Mouse (Mus musculus) adrenal gland (tissue): Measurements from ENCODE around the gene Sbno1.
"Not testable (repeated sequence)": the region's sequence is repeated elsewhere in the genome, so short reads cannot be mapped to it uniquely, and the experiment has no call there.

ENCODE experiments used
- intact Hi-C: fragments of 180-260 bp; cut with DNase I; formaldehyde crosslinking; loops from one replicate; pipeline ENCODE4 v1.15.1; 2025
- long read RNA-seq, 2 experiments: library from polyadenylated mRNA; unstranded; transcript quantifications; one replicate each; pipeline ENCODE4 v2.0.0; 2020; ENCODE audit warnings: borderline replicate concordance in 1 of 2; ENCODE audit not compliant: insufficient replicate concordance in 1 of 2

The Sbno1 gene
- long read RNA-seq, experiment 1, partial matches to known transcripts: 32 of 63 reads
- long read RNA-seq, experiment 1, other reads (novel, unspliced or antisense): 23 of 63 reads
- long read RNA-seq, experiment 2, partial matches to known transcripts: 42 of 56 reads
- long read RNA-seq, experiment 2, other reads (novel, unspliced or antisense): 13 of 56 reads

GRCm38 (mm10) chr5:124425412-124426259, at the start of gene Sbno1:
Sbno1 (minus strand) TSS chr5:124426001.
- intact Hi-C loops: loop anchor here (2.0 kb wide), 1 partner anchor 115 kb away; the partner anchor contains the start of gene Tmed2

DNA sequence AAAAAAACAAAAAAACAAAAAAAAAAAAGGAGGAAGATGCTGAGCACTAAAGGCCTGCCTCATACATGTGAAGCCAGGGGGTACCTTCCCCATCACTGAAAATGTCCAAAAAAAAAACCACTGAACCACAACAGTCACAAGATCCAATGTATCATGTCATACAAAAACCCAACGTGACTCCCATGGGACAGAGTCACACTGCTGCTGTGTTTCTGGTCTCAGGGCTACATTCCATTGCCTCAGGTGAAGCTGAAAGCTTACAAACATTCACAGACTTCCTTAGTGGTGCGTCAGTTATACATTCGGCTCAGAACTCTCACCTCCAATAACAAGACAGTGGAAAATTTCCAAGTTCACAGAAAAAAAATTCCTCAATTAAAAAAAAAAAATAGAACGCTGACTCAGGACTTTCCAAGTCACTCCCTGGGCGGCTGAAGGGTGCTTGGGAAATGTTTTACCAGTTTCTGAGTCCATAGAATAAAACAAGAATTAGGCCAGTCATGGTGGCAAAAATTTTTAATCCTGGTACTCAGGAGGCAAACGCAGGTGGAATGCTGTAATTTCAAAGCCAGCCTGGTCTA, 44.9 kb upstream of the Sbno1 start:
- intact Hi-C loops: no loop called here

GRCm38 (mm10) chr5:124469486-124469885, 43.7 kb upstream of the Sbno1 start:
- intact Hi-C loops: no loop called here

GRCm38 (mm10) chr5:124468365-124468764, 42.6 kb upstream of the Sbno1 start:
- intact Hi-C loops: no loop called here

DNA sequence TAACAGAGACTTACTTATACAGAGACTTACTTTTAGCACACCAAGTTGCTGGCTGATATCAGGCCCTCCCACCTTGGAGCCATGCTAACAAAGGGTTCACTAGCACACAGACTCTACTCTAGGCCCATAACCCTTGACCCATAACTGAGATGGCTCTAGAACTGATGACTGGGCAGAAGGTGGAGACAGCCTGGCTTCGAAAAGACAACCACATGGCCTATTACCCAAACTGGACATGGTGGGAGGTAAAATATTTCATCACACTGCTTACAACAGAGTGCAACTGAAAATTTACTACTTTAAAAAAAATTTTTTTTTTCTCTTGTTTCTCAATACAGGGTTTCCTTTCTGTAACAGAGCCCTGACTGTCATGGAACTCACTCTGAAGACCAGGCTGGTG, 42.0 kb upstream of the Sbno1 start:
- intact Hi-C loops: no loop called here

DNA sequence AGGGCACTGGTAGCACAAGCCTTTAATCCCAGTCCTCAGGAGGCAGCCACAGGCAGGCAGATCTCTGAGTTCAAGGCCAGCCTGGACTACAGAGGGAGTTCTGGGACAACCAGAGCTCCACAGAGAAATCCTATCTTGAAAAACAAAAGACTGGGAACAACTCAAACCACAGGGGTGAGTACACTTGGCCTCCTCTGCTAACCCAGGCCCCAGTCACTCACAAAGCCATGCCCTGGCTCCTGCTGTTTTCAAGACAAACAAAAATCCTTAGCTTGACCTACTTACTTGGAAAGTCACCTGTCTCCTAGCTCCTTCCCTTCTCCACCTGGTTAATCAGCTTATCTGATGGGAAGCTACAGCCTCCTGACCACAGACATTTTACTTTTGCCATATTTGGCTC, 39.1 kb upstream of the Sbno1 start:
- intact Hi-C loops: no loop called here

DNA sequence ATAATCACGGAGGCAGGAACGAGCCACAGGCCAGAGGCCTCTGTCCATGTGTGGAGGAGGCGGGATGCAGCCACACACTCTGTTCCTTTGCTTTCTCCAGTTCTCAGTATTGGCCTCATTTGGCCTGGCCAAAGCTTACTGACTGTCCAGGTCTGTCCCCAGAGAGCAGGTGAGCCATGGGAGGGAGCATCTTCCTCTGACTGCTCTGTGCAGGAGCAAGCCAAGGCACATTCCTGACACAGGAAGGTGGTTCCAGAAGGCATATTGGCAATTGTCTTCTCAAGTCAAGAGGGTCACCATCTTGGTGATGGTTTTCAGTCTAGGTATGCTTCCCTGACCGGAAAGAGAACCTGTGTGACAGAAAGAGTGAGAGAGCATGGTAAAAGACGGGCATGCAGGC, 37.7 kb upstream of the Sbno1 start:
- intact Hi-C loops: no loop called here

GRCm38 (mm10) chr5:124462297-124463025, 36.7 kb upstream of the Sbno1 start:
- intact Hi-C loops: no loop called here

- intact Hi-C loops: not testable (repeated sequence)
Observed at GRCm38 (mm10) chr5:124460922-124461321, 35.1 kb upstream of the Sbno1 start.

DNA sequence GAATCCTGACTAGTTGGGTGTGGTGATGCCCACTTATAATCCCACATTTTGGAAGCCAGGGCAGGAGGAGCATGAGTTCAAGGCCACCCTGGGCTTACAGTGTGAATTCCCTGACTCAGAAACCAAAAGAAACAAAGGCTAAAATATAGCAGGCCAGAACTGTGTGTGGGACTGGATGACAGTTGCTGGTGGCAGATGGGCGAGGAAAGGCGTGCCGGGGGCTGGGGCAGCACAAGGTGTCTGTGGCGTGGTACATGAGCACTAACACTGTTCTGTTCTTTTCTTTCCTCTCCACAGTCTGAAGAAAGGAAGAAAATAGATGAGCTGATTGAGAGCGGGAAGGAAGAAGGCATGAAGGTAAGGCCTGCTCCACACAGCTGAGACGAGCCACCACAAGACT, 31.0 kb upstream of the Sbno1 start:
- intact Hi-C loops: no loop called here

GRCm38 (mm10) chr5:124454082-124454419, 28.2 kb upstream of the Sbno1 start:
- intact Hi-C loops: no loop called here

- intact Hi-C loops: no loop called here
Observed at GRCm38 (mm10) chr5:124453339-124454081, 27.7 kb upstream of the Sbno1 start.

DNA sequence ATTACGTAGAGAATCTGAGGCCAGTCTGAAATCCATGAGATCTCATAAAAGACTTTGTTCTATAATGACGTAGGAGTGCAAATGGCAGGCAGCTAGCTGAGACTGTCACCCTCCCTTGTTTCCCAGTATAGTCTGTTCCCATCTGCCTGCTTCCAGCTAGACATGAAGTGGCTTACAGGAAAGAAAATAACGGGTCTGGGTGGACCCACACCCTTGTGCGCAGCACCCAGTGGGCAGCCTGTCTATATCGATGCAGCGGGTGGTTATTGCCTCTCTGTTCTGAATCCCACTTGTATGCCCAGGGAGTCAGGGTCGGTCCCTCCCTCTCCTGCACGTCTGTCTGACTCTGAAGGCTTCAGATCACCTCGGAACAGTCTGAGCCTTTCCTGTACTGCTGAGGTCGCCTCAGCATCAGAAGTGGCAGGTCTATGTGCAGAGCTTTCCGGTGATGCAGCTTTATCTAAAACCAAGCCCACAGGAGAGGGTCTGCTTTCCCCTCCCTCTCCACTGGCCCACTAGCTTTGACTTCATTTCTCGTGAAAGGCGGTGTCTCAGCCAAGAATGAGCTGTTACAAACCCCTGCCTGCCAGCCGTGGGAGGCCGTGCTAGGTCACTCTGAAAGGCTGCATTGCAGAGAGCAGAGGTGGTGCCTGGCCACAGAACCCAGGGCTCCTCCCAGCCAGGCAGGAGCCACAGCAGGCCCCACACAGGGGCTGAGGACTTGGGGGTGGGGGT, 26.9 kb upstream of the Sbno1 start:
- intact Hi-C loops: no loop called here

DNA sequence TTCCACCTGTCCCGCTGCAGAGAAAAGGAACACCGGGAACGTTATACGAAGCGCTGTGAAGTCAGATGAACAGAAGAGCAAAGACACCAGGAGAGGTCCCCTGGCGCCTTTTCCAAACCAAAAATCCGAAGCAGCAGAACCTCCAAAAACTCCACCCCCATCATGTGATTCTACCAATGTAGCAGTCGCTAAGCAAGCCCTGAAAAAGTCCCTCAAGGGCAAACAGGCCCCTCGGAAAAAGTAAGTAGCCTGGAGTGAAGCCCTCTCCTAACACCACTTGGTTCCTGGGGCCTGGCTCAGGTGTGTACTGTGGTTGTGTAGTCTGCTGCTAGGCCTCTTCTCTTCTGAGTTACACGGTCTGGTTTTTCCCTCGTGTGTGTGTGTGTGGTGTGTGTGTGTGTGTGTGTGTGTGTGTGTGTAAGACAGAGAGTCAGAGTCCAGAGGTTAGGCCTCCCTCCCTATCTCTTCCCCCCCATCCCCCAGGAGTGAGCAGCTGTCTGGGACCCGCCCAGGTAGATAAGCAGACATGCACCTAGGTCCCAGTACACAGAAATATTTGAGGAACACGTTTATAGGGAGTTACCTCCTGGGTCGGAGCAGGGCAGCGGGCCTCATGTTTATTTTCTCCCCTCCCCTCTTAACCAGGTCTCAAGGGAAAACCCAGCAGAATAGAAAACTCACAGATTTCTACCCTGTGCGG, 25.0 kb upstream of the Sbno1 start:
- intact Hi-C loops: no loop called here

- intact Hi-C loops: no loop called here
Observed at GRCm38 (mm10) chr5:124450051-124450450, 24.2 kb upstream of the Sbno1 start.

DNA sequence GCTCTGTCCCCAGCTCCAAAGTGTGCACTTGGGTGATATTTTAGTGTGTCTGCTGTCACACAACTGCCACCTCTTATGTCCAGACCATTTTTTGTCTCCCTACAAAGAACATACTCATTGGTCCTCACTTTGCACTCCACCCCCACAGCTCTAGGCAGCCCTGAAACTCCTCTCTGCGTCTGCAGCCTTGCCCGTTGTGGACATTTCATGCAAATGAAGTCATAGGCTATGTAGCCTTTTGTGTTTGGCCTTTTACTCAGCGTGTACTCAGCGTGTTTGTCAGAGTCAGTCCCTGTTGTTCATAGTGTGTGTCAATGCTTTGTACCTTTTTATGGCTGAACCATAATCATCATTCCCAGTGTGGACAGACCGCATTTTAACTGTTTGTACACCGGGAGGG, 23.7 kb upstream of the Sbno1 start:
- intact Hi-C loops: no loop called here

DNA sequence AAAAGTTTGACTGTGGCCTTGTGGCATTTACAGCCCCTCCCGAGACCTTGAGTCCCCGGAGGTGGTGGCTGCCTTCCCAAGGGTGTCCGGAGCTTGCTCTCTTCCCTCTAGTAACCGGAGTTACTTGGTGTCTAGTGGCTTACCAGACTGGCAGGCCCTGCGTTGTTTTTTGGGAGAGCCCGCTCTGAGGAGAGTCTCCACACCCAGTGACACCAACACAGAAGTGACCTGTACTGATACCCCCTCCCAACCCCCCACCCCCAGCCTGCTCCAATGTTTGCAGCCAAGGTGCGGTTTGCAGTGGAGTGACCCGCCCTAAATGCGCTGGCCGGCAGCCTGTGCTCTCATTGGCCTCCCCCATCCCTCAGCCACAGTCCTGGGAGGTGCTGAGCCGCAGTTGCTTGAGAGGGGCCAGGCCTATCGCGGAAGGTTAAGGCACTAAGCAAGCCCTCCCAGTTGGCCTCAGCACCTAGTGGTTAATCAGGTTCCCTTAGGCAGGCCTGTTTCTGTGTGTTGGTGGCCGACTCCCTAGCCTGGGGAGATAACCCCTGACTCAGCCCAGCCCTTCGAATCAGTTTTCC, 20.6 kb upstream of the Sbno1 start:
- intact Hi-C loops: loop anchor here (2.0 kb wide), 1 partner anchor 32 kb away; the partner anchor contains the start of gene Rilpl2

GRCm38 (mm10) chr5:124445621-124446293, 20.0 kb upstream of the Sbno1 start:
- intact Hi-C loops: loop anchor here (2.0 kb wide), 1 partner anchor 33 kb away; the partner anchor contains the start of gene Rilpl2
